Mouse (Mus musculus) activated CD4-positive, CD25-positive, alpha-beta regulatory T cell, adult 4 months (primary cell): ENCODE results near the gene Nell2. TPM values are rescaled to one million over a fixed set of nuclear protein-coding genes. Genes with fewer than 3 reads are reported as not detected.
"Not testable (repeated sequence)": the region's sequence is repeated elsewhere in the genome, so short reads cannot be mapped to it uniquely, and the experiment has no call there.

Source experiments
- ATAC-seq: one replicate; pipeline ENCODE4 v1.8.0; 2017
- polyA plus RNA-seq, 2 experiments: library from polyadenylated mRNA; unstranded; fragments of 100-300 nt; shearing (Covaris generic); gene quantifications; one replicate each; pipeline ENCODE4 v1.2.1; 2017

Gene Nell2
- not detected for polyA plus RNA-seq

DNA sequence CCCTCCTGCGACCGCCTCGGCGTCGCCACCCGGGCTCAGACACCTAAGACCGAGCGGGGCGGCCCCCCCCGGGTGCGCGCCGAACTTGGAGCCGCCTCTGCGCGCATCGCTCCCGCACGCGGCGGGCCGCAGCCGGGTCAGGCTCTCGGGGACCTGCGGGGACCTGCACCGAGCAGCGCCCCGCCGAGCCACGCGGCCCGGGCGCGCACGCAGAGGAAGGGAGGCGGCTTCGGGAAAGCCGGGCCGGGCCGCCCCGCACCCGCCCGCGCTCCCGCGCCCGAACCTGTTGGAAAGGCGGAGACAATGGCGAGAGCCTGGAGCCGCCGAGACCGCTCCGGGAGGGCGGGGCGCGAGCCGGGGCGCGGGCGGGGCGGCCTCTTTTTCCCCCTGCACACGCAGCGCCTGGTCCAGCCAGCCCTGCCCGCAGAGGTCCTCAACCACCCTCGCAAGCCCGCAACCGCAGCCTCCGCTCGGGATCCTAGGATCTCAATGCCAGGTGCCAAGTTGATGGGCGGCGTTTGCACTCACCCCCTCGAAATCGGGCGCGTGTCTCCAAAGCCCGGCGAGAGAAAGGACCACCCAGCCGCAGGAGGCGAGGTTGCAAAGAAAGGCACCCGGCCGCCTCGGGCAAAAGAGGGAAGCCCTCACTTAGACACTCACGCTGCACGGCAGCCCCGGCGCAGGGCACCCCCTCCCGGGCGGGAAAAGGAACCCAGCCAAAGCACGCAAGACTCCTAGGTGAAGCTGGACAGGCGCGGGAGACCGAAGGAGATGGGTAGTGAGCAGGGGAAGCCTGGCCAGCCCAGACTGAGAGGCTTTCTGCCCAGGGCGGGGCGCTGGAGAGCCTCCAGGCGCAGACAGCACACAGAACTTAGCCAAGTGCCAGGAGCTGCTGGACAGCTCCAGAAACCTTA lies at the start of gene Nell2:
Gene Nell2 (minus strand): TSS at position 612 of the 914 bp plus-strand sequence.
- no peak for ATAC-seq

- no peak for ATAC-seq
Observed at GRCm38 (mm10) chr15:95574661-95575060, 46.3 kb upstream of the Nell2 start.

GRCm38 (mm10) chr15:95569606-95570005 lies 41.2 kb upstream of the Nell2 start:
- no peak for ATAC-seq

DNA sequence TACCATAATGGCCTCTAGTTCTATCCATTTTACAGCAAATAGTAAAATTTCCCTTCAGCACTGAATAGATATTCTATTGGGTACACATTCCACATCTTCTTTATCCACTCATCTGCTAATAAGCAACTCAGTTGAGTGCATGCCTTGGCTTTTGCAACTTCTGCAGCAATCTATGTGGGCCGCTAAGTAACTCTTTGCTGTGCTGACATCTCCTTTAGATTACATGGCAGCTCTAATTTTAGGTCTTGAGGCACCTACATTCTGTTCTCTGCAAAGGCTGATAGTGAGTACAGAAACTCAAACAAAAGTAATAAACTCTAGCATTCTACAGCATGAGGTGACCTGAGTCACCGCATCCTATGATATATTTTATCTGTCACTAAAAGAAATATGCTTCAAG lies 36.8 kb upstream of the Nell2 start:
- ATAC-seq = no peak

GRCm38 (mm10) chr15:95561303-95561702 lies 32.9 kb upstream of the Nell2 start:
- no peak for ATAC-seq

DNA sequence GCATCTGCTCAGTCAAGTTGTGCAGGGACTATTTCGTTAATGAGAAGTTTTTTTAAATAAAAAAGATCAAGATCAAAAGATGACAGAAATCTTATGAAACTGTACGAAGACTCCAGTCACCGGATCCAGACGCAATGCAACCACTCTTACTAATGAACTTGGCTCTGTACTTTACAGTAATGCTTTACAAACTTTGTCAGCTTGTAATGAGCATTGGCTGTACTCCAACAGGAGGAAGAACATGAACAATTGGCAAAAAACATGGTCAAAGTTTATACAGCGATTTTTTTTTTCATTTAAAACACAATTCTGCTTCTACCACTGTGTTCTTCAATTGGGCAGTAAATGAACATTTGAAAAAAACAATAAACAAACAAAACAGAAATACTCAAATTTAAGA lies 21.7 kb upstream of the Nell2 start:
- ATAC-seq = no peak

DNA sequence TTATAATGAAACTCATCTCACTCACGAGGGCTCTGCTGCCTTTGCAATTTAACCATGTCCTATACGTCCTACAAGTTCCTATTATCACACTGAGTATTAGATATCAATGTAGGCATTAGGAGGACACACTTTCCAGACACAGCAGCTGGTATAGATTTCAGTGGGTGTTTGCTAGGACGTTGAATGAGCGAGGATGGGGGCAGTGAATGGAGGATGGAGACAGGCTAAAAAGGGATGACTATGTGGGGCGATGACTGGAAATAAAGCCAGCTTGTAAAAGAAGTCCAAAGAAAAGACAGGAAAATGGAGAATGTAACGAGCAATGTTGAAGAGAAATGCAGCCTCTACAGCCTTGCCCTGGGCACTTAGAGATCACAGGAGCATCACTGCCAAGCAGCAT lies 14.3 kb upstream of the Nell2 start:
- ATAC-seq = no peak

GRCm38 (mm10) chr15:95536724-95537123 lies 8.4 kb upstream of the Nell2 start:
- ATAC-seq = no peak

- ATAC-seq = no peak
Observed at GRCm38 (mm10) chr15:95536230-95536629, 7.9 kb upstream of the Nell2 start.

GRCm38 (mm10) chr15:95534644-95535043 lies 6.3 kb upstream of the Nell2 start:
- no peak for ATAC-seq

- ATAC-seq = no peak
Observed at GRCm38 (mm10) chr15:95527461-95527947, 855 bp downstream of the Nell2 start.

GRCm38 (mm10) chr15:95526626-95527411 lies 1.5 kb downstream of the Nell2 start:
- no peak for ATAC-seq

- ATAC-seq = no peak
Observed at GRCm38 (mm10) chr15:95525997-95526396, 2.4 kb downstream of the Nell2 start.

- no peak for ATAC-seq
Observed at GRCm38 (mm10) chr15:95518204-95518603, 10.2 kb downstream of the Nell2 start.

DNA sequence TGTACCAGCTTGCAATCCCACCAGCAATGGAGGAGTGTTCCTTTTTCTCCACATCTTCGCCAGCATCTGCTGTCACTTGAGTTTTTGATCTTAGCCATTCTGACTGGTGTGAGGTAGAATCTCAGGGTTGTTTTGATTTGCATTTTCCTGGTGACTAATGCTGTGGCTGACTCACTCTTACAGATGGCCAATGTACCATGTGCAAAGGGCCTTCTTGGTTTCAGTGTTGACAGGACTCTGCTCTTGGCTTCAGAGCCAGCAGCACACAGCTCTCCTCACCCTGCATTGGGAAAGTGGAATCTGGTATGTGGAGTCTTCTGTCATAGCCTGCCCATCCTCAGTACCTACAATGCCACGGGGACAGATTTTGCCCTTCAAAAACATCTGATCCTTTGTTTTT lies 15.1 kb downstream of the Nell2 start:
- ATAC-seq = not testable (repeated sequence)

DNA sequence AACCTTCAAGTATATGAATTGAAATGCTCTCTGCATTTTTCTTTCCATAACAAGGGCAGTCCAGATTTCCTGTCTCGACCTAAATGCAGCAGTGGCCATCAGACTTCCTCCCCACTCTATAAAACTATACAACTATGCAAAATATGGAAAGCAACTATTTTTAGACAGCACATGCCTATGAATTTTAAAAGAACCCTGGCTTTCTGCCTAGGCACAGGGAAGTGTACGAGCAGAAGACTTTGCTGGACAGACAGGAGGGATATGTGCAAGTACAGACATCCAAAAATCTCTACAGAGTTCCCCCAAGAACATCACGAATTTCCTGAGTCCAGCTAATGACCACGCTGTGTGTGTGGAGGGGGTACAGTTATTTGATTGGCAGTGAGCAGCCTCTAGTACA lies 32.7 kb downstream of the Nell2 start:
- ATAC-seq = no peak

DNA sequence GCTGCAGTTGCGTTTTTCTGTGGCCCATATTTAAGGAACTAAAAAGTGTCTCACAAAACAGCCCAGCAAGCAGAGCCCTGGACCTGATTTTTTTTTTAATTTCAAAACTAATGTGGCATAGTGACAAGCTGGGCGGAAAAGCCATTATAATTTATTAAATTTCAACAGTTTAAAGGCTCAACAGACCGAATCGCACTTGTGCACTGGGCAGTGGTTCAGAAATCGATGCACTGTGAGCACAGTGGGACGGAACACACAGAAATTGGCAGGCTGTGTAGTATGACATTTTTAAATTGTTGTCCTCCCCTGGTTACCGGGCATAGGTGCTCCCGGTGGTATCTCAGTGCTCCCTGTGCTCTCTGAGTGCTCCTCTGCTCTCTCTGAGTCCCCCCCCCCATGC lies 33.2 kb downstream of the Nell2 start:
- ATAC-seq = no peak

- no peak for ATAC-seq
Observed at GRCm38 (mm10) chr15:95492201-95492600, 36.2 kb downstream of the Nell2 start.

- no peak for ATAC-seq
Observed at GRCm38 (mm10) chr15:95489174-95489573, 39.2 kb downstream of the Nell2 start.

DNA sequence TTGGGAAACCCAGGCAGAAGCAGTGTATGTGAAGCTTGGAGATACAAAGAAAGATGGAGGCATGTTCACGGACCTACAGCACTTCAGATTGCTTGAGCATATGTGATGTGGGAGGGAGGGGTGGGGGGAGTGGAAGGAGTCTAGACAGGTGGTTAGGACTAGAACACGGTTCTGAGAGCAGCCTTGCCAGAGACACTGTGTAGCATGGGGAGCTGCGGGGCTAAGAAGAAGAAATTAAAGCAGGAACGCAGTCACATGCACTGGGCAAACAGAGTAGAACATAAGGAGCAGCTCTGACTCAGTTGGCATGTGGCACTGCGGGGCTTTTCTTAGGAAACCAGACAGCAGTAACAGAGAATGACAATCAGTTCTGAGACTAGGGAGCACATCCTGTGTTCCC lies 40.4 kb downstream of the Nell2 start:
- ATAC-seq = no peak

GRCm38 (mm10) chr15:95482002-95482401 lies 46.4 kb downstream of the Nell2 start:
- ATAC-seq = no peak

- no peak for ATAC-seq
Observed at GRCm38 (mm10) chr15:95481585-95481984, 46.8 kb downstream of the Nell2 start.

DNA sequence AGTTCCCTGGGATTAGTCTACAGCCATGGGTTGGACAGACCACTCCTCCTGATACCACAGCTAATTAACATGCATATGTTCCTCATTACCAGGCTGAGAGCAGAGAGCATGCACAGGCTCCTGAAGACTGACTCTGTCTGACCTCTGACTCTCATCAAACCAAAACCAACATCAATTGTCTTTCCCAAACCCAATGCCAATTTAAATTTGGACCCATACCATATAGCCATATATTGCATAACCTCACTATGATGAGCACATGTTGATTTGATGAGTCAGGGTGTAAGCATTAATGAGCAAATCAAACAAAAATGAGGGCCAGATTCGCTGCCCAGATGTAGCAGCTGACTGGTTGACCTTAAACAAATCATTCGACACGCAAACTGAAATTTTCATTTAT lies 51.9 kb downstream of the Nell2 start:
- no peak for ATAC-seq

- no peak for ATAC-seq
Observed at GRCm38 (mm10) chr15:95473976-95474375, 54.4 kb downstream of the Nell2 start.
